Mouse (Mus musculus) stomach, postnatal 0 days (tissue): ENCODE results near the gene Mical3.

Source experiments
- CTCF ChIP-seq: IDR thresholded peaks from 2 replicates; pipeline ENCODE4 v1.5.1; 2016; ENCODE audit warnings: antibody characterized with exemption, low read depth, mild to moderate bottlenecking, moderate library complexity
- EP300 ChIP-seq: optimal IDR thresholded peaks from 2 replicates; pipeline ENCODE3; 2016; ENCODE audit warnings: antibody characterized with exemption

GRCm38 (mm10) chr6:121099228-121099608, 31.6 kb downstream of the Mical3 start:
- no peak for TF ChIP-seq CTCF
- no peak for TF ChIP-seq EP300
